Mouse (Mus musculus): ENCODE measurements around the gene Ctnna3.
A peak's percentile ranks its signal among the peaks of the same experiment; 100 is the strongest.

Gene Ctnna3

DNA sequence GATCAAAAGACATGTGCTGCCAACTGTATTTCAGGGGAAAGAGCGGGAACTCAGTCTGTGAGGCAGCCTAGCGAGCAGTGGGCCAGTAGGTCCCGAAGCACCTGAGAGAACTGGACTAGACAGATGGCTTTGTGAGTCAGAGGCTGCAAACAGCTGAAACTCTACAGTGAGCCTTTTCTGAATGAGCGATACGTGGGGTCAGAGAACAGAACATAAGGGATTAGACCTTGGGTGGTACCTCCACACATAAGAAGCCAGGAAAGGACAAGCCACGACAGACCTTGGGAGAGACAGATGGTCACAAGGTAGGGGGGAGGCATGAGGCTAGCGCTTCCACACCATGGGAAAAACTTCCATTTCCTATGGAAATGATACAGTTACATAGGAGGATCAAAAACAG, 58.4 kb downstream of the Ctnna3 start:
- no peak for DNase-seq (ENCODE audit: low read depth, low spot score)

DNA sequence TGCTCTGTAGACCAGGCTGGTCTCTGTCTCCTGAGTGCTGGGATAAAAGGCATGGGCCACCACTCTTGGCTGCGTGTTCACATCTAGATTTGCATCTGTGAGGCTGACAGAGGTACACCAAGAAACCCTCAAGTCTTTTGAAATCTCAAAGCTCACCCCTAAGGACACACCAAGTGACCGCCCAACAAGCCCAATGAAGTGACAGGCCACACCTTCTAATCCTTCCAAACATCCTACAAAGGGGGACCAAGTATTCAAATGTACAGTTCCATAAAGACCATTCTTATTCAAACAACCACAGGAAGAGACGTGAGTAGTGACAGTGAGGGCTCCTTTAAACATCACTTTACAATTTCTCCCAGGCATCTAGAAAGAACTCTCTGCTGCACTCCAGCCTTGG, 94.1 kb downstream of the Ctnna3 start:
- DNase-seq (ENCODE audit: low read depth, low spot score) = no peak

DNA sequence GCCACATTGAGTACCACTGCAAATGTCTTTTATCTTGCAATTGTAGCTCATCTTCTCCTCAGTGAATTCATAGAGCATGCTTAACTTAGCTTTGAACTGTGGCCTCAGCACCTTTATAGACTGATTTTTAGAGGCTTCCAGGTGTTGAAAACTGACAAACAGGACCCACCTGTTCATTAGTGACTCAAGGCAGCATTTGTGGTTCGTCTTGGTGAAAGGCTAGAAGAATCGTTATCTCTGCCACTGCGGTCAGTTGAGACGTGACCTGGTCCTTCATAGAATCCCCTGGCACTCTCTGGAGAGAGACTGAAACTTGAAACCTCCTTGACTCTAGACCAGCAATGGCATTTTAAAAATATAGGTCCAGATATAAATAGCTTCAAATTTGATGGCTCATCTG, 96.1 kb downstream of the Ctnna3 start:
- DNase-seq (ENCODE audit: low read depth, low spot score) = no peak

- no peak for DNase-seq (ENCODE audit: low read depth, low spot score)
Measured at GRCm38 (mm10) chr10:63532381-63532780, 102.5 kb downstream of the Ctnna3 start.

GRCm38 (mm10) chr10:63541754-63542153, 111.9 kb downstream of the Ctnna3 start:
- no peak for DNase-seq (ENCODE audit: low read depth, low spot score)

DNA sequence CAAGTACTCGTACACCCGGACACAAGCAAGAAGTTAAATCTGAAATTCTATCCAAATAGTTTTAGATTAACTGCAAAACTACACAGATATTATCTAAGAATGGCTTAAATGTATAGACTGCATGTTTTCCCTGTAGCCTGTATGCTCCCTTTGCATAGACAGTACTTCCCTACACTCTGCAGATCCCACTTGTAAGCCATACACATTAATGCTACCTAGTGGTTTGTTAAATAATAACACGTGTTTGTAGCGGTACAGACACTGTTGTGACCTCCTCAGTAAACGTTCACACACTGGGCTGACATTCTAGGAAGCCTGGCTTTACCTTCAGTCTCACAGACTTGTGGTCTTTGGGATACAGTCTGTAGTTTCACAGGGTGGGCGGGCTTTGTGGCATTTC, 112.6 kb downstream of the Ctnna3 start:
- no peak for DNase-seq (ENCODE audit: low read depth, low spot score)

GRCm38 (mm10) chr10:63566691-63567090, 136.8 kb downstream of the Ctnna3 start:
- no peak for DNase-seq (ENCODE audit: low read depth, low spot score)

- DNase-seq (ENCODE audit: low read depth, low spot score) = no peak
Measured at GRCm38 (mm10) chr10:63571561-63571960, 141.7 kb downstream of the Ctnna3 start.

DNA sequence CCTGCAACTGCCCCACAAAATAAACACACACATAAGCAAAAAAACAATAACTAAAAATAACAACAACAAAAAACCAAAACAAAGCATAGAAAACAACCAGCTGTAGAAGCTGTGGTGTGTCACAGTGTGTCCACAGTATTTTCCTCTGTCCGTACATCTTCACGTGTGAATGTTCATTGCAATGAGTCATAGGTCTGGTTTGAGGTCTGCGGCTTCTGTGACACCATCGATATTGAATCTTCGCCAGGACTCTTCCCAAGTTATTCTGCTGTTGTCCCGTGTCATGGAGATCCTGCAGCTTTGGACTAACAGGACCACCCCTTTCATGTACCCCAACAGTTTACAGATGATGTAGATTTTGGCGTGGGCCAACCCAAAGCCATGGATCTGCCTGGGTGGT, 143.0 kb downstream of the Ctnna3 start:
- no peak for DNase-seq (ENCODE audit: low read depth, low spot score)

GRCm38 (mm10) chr10:63574100-63574609, 144.3 kb downstream of the Ctnna3 start:
- peak; percentile 9 for DNase-seq (ENCODE audit: low read depth, low spot score)

GRCm38 (mm10) chr10:63582608-63583007, 152.7 kb downstream of the Ctnna3 start:
- peak; percentile 60 for DNase-seq (ENCODE audit: low read depth, low spot score)

DNA sequence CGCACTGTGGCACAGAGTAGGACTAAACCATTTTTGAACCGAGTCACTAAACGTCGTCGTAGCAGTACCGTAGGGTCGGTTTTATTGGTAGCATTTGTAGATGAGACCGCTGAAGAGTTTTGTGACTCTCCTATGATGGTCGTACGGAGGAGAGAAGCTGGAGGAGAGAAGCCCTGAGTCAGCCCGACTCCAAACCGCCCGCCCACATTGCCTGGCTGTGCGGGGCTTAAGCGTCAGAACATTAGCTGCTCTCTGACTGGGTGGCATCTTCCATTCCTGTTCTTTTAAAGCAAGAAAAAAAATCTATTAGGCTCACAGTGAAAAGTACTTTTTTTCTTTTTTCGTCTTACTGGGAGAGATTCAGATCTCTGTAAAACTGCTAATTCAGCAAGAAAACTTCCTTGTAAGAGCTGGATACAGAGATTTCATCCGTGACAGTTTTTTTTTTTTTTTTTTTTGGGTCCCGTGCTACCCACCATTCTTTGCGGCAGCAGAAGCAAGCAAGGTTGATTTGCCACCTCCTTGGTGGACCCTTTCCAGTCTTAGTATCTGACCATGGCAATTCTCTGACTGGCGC, 154.0 kb downstream of the Ctnna3 start:
- no peak for DNase-seq (ENCODE audit: low read depth, low spot score)

DNA sequence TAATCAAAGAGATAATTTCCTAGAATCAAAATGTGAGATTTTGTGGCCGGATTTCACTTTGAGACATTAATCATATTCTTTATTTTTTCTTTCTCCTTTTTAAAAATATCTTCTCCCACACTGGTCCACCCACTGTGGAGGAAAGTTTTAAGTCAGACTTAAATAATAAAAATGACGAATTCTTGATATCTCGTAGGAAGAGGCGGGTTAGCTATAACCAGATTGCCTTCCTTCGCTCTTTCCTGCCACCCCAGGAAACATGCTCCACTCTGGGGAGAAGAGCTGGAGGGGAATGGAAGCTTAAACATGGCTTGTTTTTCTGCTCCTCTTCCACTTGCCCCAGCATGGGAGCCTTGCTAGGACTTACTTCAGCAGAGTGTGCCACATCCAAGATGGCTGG, 169.5 kb downstream of the Ctnna3 start:
- DNase-seq (ENCODE audit: low read depth, low spot score) = no peak

GRCm38 (mm10) chr10:63601206-63601605, 171.3 kb downstream of the Ctnna3 start:
- DNase-seq (ENCODE audit: low read depth, low spot score) = no peak

DNA sequence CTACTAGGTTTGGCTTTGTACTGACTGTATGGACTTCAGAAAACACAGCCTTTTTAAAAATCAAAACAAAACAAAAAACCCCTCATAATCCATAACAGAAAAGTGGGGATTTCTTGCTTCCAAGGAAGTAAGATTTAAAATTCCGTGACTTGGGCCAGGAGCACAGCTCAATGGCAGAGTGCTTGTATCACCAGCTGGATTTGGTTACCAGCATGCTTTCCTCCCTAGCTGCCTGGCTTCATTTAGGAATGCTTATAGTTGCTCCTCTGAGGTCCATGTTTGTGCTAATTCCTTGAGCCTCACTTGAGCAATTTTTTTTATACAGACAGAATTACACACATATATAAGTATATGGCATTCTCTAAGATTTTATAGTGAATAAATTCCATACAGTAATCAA, 198.6 kb downstream of the Ctnna3 start:
- no peak for DNase-seq (ENCODE audit: low read depth, low spot score)

GRCm38 (mm10) chr10:63633915-63634314, 204.0 kb downstream of the Ctnna3 start:
- DNase-seq (ENCODE audit: low read depth, low spot score) = no peak

- no peak for DNase-seq (ENCODE audit: low read depth, low spot score)
Measured at GRCm38 (mm10) chr10:63637987-63638386, 208.1 kb downstream of the Ctnna3 start.

GRCm38 (mm10) chr10:63647300-63647699, 217.4 kb downstream of the Ctnna3 start:
- no peak for DNase-seq (ENCODE audit: low read depth, low spot score)

- DNase-seq (ENCODE audit: low read depth, low spot score) = no peak
Measured at GRCm38 (mm10) chr10:63650307-63650706, 220.4 kb downstream of the Ctnna3 start.

- no peak for DNase-seq (ENCODE audit: low read depth, low spot score)
Measured at GRCm38 (mm10) chr10:63652887-63653286, 223.0 kb downstream of the Ctnna3 start.

DNA sequence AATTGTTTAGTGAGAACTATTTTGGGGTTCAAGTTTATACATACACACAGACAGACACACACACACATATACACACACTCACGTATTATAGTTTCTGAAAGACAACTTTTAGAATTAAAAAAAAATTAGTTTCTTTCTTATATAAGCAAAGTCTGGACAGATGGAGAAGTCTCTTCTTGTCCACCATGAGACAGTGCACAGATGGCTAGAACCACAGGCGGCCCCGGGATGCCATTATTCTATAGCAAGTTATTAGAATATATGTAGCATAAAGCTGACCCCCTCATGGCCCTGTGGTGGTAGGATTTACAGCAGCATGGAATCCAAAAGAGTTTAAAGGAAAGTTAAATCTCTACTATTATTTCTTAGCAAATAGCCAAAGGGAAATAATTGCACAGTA, 223.7 kb downstream of the Ctnna3 start:
- no peak for DNase-seq (ENCODE audit: low read depth, low spot score)

GRCm38 (mm10) chr10:63654560-63654959, 224.7 kb downstream of the Ctnna3 start:
- DNase-seq (ENCODE audit: low read depth, low spot score) = no peak

- no peak for DNase-seq (ENCODE audit: low read depth, low spot score)
Measured at GRCm38 (mm10) chr10:63676343-63676742, 246.4 kb downstream of the Ctnna3 start.

DNA sequence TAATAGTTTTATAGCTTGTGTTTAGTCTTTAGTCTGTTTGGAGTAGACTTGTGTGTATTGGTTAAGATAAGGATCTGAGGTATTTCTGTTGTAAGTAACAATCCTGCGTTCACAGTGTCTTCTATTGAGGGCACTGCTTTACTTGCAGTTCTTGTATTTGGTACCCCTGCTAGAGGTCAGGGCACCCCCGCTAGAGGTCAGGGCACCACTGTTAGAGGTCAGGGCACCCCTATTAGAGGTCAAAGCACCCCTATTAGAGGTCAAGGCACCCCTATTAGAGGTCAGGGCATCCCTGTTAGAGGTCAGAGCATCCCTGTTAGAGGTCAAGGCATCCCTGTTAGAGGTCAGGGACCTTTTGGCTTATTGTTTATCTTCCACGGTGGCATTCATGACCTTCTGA, 259.3 kb downstream of the Ctnna3 start:
- no peak for DNase-seq (ENCODE audit: low read depth, low spot score)

All from A20 (cell line).